Mouse (Mus musculus): ENCODE data around the gene Cphx1. TPM values are rescaled to one million over a fixed set of nuclear protein-coding genes. Genes with fewer than 3 reads are reported as not detected.

Gene Cphx1
- total RNA-seq, 2 experiments from 2014 or later: not detected

Other genes starting within 250 kb of the Cphx1 start
- 10 to 100 TPM; 23.5 to 25.2 TPM for gene Ppif, start 244.2 kb upstream of the Cphx1 start, total RNA-seq (2021)
- gene Zcchc24, start 169.3 kb upstream of the Cphx1 start, total RNA-seq (2021): 10 to 100 TPM; 41.9 to 43.9 TPM
- 10 to 100 TPM; 14.1 to 14.8 TPM for gene Anxa11, start 96.1 kb upstream of the Cphx1 start, total RNA-seq (2021)
- not detected for gene Plac9a, start 35.2 kb upstream of the Cphx1 start, total RNA-seq (2021)
- 1 to 10 TPM; 6.1 to 8.4 TPM for gene Tmem254a, start 10.6 kb upstream of the Cphx1 start, total RNA-seq (2021)
- gene Duxbl1, start 40.3 kb downstream of the Cphx1 start, total RNA-seq (2021): under 1 TPM in 1 of 2 experiments, not detected in 1; 0.53 TPM
- gene Gm9780, start 104.4 kb downstream of the Cphx1 start, total RNA-seq (2021): 10 to 100 TPM in 1 of 2 experiments, 1 to 10 TPM in 1; 6.7 to 11.0 TPM
- 10 to 100 TPM; 56.7 to 64.3 TPM for gene Tmem254c, start 129.1 kb downstream of the Cphx1 start, total RNA-seq (2021)
- gene Cphx2, start 143.2 kb downstream of the Cphx1 start, total RNA-seq (2021): not detected
- gene Cphx3, start 144.0 kb downstream of the Cphx1 start, total RNA-seq (2021): not detected
- gene Duxbl2, start 180.0 kb downstream of the Cphx1 start, total RNA-seq (2021): under 1 TPM; 0.32 to 0.92 TPM
- 10 to 100 TPM; 11.6 to 12.5 TPM for gene Plac9b, start 244.2 kb downstream of the Cphx1 start, total RNA-seq (2021)